Mouse (Mus musculus) urinary bladder, postnatal 10 days (tissue): ENCODE results near the gene Cacfd1.

Source experiments
- DNase-seq: peaks from one replicate; pipeline ENCODE4 v3.0.0; 2022; ENCODE audit warnings: low spot score

The Cacfd1 gene

GRCm38 (mm10) chr2:27009714-27010244, at the start of gene Cacfd1:
Gene Cacfd1, plus strand, starts transcription at chr2:27009926.
- DNase-seq, result peak; percentile 39

DNA sequence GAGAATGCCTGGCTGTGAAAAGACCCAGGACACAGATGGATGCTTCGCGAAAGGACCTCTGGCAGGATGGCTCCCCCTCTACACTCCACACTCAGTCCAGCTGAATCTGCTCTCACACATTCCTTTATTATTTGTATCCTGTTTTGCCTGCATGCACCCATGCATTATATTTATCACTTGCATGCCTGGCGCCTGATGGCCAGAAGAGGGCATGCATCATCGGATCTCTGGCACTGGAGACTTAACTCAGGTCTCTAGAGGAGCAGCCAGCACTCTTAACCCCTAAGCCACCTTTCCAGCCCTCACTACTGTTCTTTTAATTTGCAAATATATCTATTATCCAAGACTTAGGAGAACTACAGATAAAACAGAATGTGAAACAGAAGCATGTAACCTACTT, 49.0 kb upstream of the Cacfd1 start:
- DNase-seq, result no peak

GRCm38 (mm10) chr2:26963923-26964723, 45.6 kb upstream of the Cacfd1 start, which contains the start of gene Rexo4:
Gene Rexo4, minus strand, starts transcription at chr2:26964386.
- DNase-seq, result peak; percentile 80

- no peak for DNase-seq
These were observed 44.9 kb upstream of the Cacfd1 start for GRCm38 (mm10) chr2:26964724-26965370.

DNA sequence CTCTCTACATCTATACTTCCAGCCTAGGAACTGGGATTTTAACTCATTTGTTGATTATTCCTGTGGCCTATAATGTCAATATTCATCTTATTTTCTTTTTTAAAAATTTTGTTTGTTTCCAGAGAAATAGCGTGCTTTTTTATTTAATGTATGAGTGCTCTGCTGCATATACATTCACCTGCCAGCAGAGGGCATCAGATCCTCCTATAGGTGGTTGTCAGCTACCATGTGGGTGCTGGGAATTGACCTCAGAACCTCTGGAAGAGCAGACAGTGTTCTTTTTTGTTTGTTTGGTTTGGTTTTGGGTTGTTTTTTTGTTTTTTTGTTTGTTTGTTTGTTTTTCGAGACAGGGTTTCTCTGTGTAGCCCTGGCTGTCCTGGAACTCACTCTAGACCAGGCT, 42.5 kb upstream of the Cacfd1 start:
- no peak for DNase-seq

GRCm38 (mm10) chr2:26973116-26973515, 36.6 kb upstream of the Cacfd1 start, which contains the start of gene Adamts13:
Gene Adamts13, plus strand, starts transcription at chr2:26973416.
- DNase-seq, result no peak

GRCm38 (mm10) chr2:26973960-26974359, 35.8 kb upstream of the Cacfd1 start:
- no peak for DNase-seq

- no peak for DNase-seq
These were observed 29.4 kb upstream of the Cacfd1 start for GRCm38 (mm10) chr2:26980361-26980760.

DNA sequence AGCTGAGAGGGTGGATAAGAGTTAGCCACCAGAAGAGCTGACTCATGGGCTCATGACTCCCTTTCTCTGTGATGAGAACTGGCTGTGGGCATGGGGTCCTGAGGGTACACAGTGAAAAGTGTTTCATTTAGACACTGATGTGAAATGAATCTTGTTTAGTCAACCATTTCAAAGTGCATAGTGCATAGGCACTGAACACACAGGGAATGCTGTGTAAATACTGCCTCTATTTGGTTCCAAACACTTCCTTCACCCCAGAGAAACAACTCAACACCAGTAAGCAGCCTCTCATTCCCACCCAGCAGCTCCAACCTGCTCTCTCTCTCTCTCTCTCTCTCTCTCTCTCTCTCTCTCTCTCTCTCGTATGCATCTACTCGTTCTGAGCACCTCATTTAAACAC, 25.5 kb upstream of the Cacfd1 start:
- no peak for DNase-seq

DNA sequence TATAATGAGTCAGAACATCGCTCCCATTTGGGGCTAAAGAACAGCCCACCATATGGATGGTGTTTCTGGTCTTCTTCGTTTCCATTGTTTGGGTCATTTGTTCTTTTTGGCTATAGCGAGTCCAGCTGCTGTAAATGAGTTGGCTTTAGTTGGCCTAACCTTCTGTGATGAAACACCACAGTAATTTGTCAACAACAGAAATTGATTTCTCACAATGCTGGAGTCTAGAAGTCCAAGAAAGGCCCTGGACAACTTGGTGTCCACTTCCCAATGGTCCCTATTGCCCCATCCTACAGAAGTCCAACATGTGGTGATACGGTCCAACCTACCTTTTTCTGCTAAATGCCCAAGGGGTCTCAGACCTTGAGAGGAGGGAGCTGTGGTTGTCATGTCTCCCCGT, 25.1 kb upstream of the Cacfd1 start:
- no peak for DNase-seq

GRCm38 (mm10) chr2:26993936-26994335, 15.8 kb upstream of the Cacfd1 start:
- DNase-seq, result no peak

GRCm38 (mm10) chr2:26997498-26997897, 12.2 kb upstream of the Cacfd1 start:
- no peak for DNase-seq

DNA sequence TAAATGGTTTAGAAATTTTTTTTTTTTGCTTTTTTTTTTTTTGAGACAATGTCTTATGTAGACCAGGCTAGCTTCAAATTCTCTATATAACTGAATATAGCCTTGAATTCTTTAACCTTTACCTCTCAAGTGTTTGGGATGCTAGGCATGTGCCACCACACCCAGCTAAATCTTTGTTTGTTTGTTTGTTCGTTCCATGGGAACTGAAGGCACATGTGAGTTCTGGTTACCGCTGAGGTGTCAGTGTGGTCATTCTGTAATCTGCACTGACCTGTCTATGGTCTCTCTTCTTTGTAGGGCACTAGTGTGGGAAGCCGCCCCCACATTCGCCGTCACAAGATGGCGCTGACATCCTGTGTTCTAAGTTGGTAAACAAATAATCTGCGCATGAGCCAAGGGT, 11.7 kb upstream of the Cacfd1 start:
- no peak for DNase-seq

DNA sequence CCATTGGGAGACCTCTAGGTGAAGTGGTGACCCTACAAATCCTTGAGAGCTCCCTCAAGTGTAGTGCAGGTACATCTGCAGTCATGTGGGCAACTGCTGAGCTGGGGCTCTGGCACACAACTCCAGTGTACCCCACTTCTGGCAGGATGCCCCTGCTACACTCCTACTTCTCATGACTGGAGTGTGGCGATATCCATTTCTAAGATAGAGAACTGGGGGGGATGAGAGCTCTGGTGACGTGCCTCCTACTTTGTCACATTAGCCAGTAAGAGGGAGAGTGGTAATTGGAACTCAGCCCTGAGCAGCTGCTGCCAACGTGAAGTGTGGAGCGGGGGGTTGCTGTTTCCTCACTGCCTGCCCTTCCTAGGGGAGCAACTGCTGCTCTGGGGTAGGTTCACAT, 3.5 kb upstream of the Cacfd1 start:
- DNase-seq, result no peak

- no peak for DNase-seq
These were observed 2.0 kb upstream of the Cacfd1 start for GRCm38 (mm10) chr2:27007701-27008100.

DNA sequence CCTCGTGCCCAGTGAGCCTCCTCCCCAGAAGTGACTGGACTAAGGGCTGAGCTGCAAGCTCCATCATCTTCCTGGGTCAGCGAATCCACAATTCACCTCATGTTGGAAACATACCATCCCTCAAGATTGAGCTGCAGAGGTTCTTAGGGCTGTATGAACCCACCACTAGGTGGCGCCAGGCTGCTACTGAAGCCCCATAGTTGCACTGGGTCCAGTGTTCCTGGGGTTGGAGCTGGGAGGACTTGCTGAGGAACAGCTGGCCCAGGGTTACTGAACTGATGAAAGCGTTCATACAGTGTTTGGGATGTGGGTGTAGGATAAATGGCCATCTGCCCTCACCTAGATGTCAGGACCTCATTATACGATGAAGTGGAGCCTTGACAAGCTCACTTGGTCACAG, 8.1 kb downstream of the Cacfd1 start:
- DNase-seq, result peak; percentile 42

DNA sequence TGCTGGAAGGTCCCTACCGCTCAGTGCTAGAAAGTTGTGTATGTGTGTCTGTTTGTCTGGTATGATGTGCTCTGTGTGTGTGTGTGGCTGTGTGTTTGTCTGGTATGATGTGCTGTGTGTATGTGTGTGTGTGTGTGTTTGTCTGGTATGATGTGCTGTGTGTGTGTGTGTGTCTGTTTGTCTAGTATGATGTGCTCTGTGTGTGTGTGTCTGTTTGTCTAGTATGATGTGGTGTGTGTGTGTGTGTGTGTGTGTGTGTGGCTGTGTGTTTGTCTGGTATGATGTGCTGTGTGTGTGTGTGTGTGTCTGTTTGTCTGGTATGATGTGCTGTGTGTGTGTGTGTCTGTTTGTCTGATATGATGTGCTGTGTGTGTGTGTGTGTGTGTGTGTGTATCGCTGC, 9.8 kb downstream of the Cacfd1 start:
- no peak for DNase-seq

GRCm38 (mm10) chr2:27021103-27021502, 11.4 kb downstream of the Cacfd1 start:
- DNase-seq, result no peak

GRCm38 (mm10) chr2:27022612-27023011, 12.9 kb downstream of the Cacfd1 start:
- no peak for DNase-seq

- no peak for DNase-seq
These were observed 14.4 kb downstream of the Cacfd1 start for GRCm38 (mm10) chr2:27024136-27024535.

GRCm38 (mm10) chr2:27025545-27025944, 15.8 kb downstream of the Cacfd1 start:
- DNase-seq, result no peak

GRCm38 (mm10) chr2:27026332-27026731, 16.6 kb downstream of the Cacfd1 start:
- DNase-seq, result no peak
